Mouse (Mus musculus): ENCODE data around the gene Atg2b.

- no peak for TF ChIP-seq CTCF (IDR thresholded peaks at IDR 0.05; ENCODE audit: low read depth, low read length)
- TF ChIP-seq POLR2A (IDR thresholded peaks at IDR 0.05; ENCODE audit: insufficient read depth, low read length): no peak
Measured at GRCm38 (mm10) chr12:105642770-105643321, 42.2 kb downstream of the Atg2b start.
